Mouse (Mus musculus): ENCODE data around the gene Tiam1. TPM values are rescaled to one million over a fixed set of nuclear protein-coding genes. Genes with fewer than 3 reads are reported as not detected.
A peak's percentile ranks its signal among the peaks of the same experiment; 100 is the strongest.

The Tiam1 gene
- total RNA-seq, 2 experiments from 2014 or later: 68.4 to 75.3 TPM

DNA sequence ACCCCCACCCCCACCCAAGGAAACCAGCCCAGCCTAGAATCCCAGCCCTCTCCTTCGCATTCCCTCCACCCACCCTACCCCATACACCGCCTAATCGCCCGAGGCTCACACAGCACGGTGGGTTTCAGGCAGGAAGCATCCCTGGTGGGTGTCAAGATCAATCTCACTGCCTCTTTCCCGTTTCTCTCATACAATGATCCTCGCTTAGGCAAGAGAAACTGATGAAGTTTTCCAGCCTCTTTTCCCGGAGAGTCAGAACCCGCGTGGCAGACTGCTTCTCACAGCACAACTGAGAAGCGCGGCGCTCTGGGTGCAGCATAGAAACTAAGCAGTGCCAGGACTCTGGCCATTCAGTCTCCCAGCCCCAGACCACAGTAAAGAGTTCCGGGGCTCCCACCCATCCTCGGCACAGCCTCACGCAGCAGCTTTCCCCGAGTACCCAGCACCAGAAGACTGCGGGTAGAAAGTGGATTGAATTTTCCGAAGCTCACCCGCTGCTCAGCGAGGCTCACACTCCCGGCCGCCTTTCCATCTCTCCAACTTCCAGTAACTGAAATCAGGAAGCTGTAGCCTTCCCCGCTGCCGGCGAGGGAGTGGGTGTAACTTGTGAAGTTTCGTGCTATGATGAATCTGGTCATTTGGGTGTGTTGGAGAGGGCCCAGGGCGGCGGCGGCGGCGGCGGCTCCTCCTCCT, 183.2 kb downstream of the Tiam1 start:
- DNase-seq (ENCODE audit: low spot score in 2 of 2): peak; percentile 34 to 50

- no peak for DNase-seq (ENCODE audit: low spot score in 2 of 2)
Measured at GRCm38 (mm10) chr16:89958982-89959381, 184.6 kb downstream of the Tiam1 start.

- DNase-seq (ENCODE audit: low spot score in 2 of 2): no peak
Measured at GRCm38 (mm10) chr16:89958030-89958429, 185.5 kb downstream of the Tiam1 start.

DNA sequence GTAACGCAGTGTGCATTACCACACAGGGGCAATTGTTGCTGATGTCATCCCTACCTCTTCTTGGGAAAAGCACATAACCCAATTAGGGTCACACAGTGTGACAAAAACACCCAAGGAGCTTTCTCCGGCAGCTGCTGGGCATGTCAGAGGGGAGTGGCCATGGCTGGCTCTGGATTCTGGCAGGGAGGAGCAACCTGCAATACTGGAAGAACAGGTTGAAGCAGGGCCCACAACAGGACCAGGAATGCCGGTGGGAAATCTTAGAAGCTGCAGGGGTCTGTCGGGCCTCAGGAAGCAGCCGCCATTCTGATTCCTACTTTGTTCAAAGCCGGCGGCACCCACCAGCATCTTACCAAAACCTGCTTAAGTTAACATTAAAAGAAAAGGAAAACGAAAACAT, 189.0 kb downstream of the Tiam1 start:
- no peak for DNase-seq (ENCODE audit: low spot score in 2 of 2)

DNA sequence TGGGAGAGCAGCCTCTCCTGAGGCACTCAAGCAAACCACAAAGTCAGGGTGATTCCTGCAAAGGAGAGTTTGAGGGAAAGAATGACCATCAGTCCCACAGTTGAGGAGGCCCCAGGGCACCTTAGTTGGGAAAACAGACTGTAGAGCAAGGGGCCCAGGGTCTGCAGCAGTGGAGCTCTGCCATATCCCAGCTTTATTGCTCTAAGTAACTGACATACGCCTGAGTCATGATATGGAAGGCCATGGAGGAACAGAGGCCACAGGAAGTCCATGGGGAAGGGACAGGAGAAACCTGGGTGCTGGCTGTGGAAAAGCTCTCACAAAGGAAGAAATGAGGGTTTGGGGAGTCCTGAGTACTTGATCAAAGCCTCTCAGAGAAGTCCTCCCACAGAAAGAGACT, 189.5 kb downstream of the Tiam1 start:
- DNase-seq (ENCODE audit: low spot score in 2 of 2): no peak

GRCm38 (mm10) chr16:89952821-89953220, 190.7 kb downstream of the Tiam1 start:
- no peak for DNase-seq (ENCODE audit: low spot score in 2 of 2)

GRCm38 (mm10) chr16:89950754-89951153, 192.8 kb downstream of the Tiam1 start:
- DNase-seq (ENCODE audit: low spot score in 2 of 2): no peak

DNA sequence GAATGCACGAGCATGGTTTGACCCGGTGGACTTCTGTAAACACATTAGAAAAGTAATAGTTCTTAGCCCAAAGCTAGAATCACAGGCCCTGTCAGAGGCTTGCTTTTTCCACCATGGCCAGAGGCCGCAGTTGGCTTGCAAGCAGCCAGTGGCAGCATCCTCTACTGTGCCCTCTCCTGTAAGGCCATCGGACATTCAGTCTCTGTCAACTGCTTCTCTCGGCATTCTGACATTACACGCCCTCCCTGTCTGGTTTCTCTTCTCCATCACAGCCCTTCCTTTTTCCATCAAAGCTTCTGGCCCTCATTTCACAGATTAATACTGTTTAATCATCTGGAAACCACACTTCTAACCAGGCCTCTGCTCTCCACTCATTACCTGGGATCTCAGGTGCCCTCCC, 193.3 kb downstream of the Tiam1 start:
- no peak for DNase-seq (ENCODE audit: low spot score in 2 of 2)

DNA sequence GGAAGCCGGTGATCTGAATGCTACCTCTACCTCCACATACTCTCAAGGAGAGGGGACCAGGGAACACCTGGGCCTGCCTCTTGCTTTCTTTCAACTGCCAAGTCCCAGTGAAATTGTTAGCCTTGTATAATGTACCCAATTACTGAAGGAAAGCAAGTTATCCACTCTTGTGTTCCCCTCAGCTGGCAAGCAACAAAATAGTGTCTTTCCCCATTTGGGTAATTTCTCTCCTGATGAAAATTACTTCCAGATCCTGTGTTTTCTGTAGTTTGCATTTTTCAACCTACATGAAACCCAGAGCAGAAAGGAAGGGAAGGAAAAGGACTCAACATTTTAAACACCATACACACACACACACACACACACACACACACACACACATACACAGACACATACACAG, 195.5 kb downstream of the Tiam1 start:
- no peak for DNase-seq (ENCODE audit: low spot score in 2 of 2)

DNA sequence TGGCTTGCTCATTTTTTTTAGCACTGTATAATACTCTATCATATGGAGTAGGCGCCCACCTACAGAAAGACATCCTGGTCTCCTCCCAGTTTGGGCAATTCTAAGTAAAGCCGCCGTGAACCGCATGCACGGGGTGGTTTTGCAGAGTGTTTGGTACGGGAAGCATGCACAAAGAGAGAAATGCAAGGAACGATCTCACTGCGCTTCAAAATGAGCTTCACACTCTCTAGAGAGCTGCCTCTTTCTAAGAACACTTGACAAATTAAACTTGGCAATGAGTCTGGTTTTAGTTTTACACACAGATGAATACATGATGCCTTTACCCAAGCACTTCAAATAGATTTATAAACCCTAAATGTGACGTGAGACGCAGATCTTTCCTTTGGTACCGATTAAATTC, 196.8 kb downstream of the Tiam1 start:
- no peak for DNase-seq (ENCODE audit: low spot score in 2 of 2)

DNA sequence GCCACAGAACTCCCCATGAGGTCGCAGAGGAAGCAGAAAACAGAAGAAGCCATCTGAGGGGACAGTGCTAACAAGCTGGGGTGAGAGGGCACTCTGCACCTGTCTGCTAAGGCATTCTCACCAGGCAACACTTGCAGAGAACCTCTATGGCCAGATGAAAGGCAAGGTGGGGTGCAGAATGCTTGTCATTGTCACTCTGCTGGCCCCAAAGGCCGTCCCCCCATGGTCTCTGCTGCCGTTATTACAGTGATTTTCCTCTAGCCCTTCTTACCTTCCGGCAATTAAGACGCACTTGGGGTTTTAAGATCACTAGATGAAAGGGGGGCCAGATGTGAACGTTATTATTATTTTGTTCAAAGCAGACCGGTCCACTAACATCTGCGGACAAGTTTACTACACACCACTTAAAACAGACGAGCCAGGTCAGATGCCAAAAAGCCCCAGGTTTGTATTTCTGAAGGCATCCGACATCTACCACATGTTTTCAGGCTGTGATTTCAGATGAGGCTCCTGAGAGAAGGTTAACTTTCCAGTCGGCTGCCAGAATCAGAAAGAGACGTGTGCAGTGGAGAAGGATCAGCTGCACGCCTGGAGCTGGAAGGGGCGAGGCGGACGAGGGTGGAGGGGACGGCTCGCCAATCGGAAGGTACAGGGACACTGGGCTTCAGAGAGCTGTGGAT, 198.8 kb downstream of the Tiam1 start:
- no peak for DNase-seq (ENCODE audit: low spot score in 2 of 2)

DNA sequence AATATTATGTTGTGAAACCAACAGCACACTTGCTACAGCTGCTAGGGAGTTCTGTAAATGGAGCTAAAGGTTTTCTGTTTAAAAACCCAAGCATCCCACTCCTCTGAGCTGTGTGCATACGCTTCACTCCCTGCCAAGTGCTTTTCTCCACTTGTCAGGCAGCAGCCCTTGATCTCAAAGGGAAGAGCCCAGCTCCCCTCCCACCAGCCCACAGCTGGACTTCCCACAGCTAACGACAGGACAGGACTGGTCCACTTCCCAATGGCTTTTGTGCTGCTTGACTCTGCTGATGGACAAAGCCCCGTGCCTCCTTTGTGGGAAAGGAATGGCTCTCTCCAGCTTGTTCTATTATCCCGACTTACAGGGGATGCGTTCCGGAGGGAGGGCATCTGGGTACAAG, 199.5 kb downstream of the Tiam1 start:
- DNase-seq (ENCODE audit: low spot score in 2 of 2): no peak

- peak; percentile 47 to 62 for DNase-seq (ENCODE audit: low spot score in 2 of 2)
Measured at GRCm38 (mm10) chr16:89943267-89943971, 200.2 kb downstream of the Tiam1 start.

- DNase-seq (ENCODE audit: low spot score in 2 of 2): no peak
Measured at GRCm38 (mm10) chr16:89940696-89941095, 202.9 kb downstream of the Tiam1 start.

GRCm38 (mm10) chr16:89938277-89938676, 205.3 kb downstream of the Tiam1 start:
- DNase-seq (ENCODE audit: low spot score in 2 of 2): no peak

GRCm38 (mm10) chr16:89936571-89936970, 207.0 kb downstream of the Tiam1 start:
- DNase-seq (ENCODE audit: low spot score in 2 of 2): no peak

- no peak for DNase-seq (ENCODE audit: low spot score in 2 of 2)
Measured at GRCm38 (mm10) chr16:89935398-89935797, 208.2 kb downstream of the Tiam1 start.

DNA sequence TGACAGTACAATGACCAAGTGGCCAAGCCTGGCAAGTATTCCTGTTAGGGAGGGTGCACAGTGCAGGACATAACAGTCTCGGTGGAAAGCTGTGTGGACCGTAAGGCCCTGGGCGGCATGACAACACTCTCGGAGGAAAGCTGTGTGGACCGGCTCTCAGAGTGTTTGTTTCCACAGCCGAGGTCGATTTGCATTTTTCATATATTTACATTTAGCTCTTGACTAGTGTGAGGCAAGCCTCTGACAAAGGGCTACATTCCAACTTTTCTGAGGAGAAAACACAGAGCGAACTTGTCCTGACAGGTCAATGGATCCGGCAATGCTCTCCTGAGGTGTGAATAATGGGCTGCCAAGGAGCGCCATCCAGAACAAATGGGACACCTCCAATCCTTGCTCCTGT, 209.0 kb downstream of the Tiam1 start:
- no peak for DNase-seq (ENCODE audit: low spot score in 2 of 2)

DNA sequence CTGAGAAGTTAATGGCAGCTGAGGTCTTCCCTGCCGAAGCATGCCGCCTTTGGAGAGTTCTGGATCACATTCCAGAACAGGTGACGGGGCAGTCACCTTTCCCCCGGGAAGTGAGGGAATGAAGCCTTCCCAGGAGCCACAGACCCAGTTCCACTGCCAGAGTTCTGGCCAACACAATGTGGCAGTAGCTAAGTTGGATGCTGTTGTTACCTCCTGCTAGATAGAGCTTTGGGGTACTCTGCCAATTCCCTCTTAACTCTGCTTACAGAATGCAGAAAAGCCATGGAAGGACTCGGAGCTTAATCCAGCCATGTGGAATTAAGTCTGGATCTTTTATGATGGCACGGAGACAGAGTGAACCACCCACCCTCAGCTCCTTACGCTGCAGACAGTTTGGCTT, 209.6 kb downstream of the Tiam1 start:
- DNase-seq (ENCODE audit: low spot score in 2 of 2): no peak

GRCm38 (mm10) chr16:89928611-89929010, 215.0 kb downstream of the Tiam1 start:
- DNase-seq (ENCODE audit: low spot score in 2 of 2): no peak

DNA sequence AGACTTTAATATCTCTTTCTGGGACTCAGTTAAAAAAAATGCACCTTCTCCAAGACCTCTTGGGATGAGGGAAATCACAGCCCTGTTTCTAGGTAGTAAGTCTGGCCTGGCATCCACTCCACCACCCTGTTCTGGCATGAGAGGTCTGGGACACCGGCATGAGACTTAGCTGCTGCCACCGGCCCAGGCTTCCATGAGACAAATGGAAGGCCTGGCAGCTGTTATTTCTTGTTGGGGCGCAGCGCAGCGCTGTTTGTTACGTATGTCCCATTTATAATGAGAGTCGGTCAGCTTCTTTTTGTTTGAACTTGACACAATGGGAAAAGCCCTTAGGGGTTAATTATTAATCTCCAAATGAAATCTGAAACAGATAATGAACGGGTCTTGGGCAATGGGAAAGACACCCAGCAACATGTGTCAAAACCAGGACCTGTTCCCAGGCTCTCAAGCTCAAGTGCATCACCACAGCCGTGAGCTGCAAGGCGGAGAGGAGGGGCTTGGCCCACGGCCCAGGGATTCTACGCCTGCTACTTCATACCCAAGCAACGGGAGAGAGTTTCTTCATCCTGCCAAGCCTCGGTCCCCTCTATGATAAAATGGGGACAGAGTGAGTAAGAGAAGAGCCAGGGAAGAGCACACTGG, 219.2 kb downstream of the Tiam1 start:
- peak in 1 of 2 experiments; percentile 55 for DNase-seq (ENCODE audit: low spot score in 2 of 2)

- DNase-seq (ENCODE audit: low spot score in 2 of 2): no peak
Measured at GRCm38 (mm10) chr16:89923311-89923710, 220.3 kb downstream of the Tiam1 start.

All from layer of hippocampus, postnatal 10 days (tissue).